Mouse (Mus musculus): Measurements from ENCODE around the gene Tube1. TPM values are rescaled to one million over a fixed set of nuclear protein-coding genes. Genes with fewer than 3 reads are reported as not detected.

The Tube1 gene
- 7.7 and 8.5 TPM in 2 replicates for polyA plus RNA-seq (2014; fragmentation: Nextera tagmentation; extraction: Ambion mirVana)

- Histone ChIP-seq H3K4me3 (ENCODE audit: low read depth, low read length) (peak within 1 kb of the TSS; percentile 59), H3K27ac (ENCODE audit: low read depth, low read length) (peak within 1 kb of the TSS; percentile 71), H3K36me3 (ENCODE audit: control insufficient read depth, insufficient read depth, low read length) (0 out of 2 replicates have a peak, but pooled peaks cover 10% of the 10 kb centered on the region), H3K4me1 (ENCODE audit: control insufficient read depth, insufficient read depth, low read length) (no peaks in the 10 kb centered on the region), H3K9ac (replicated peaks; ENCODE audit: low read depth, low read length) (peak within 1 kb of the TSS; percentile 58), H3K4me2 (ENCODE audit: low read depth, low read length) (peak within 1 kb of the TSS; percentile 88), H3K9me3 (ENCODE audit: control insufficient read depth, low read length) (no peaks in the 10 kb centered on the region), H3K27me3 (ENCODE audit: control insufficient read depth, insufficient read depth, low read length) (no peaks in the 10 kb centered on the region)
- 5% methylated on average over 47 of the region's 47 CpGs for WGBS
- peak; percentile 92 for ATAC-seq (ENCODE audit: low read depth)
Observed at GRCm38 (mm10) chr10:39133462-39134310, at the start of gene Tube1, which contains the start of gene Fam229b. Gene Tube1 (plus strand): TSS chr10:39133976. Gene Fam229b (minus strand): TSS chr10:39133914.

GRCm38 (mm10) chr10:39096981-39097380, 36.8 kb upstream of the Tube1 start:
- no peak overlapping the region for H3K4me3 ChIP-seq (ENCODE audit: low read depth, low read length)
- H3K4me1 ChIP-seq (ENCODE audit: control insufficient read depth, insufficient read depth, low read length) = no peaks in the 10 kb centered on the region
- H3K9ac ChIP-seq (replicated peaks; ENCODE audit: low read depth, low read length) = no peak overlapping the region
- WGBS = 85% methylated on average over 9 of the region's 9 CpGs
- H3K27me3 ChIP-seq (ENCODE audit: control insufficient read depth, insufficient read depth, low read length) = no peaks in the 10 kb centered on the region
- no peak overlapping the region for H3K4me2 ChIP-seq (ENCODE audit: low read depth, low read length)
- no peaks in the 10 kb centered on the region for H3K9me3 ChIP-seq (ENCODE audit: control insufficient read depth, low read length)
- no peak for ATAC-seq (ENCODE audit: low read depth)
- no peaks in the 10 kb centered on the region for H3K36me3 ChIP-seq (ENCODE audit: control insufficient read depth, insufficient read depth, low read length)
- no peak overlapping the region for H3K27ac ChIP-seq (ENCODE audit: low read depth, low read length)

- no peak overlapping the region for H3K4me2 ChIP-seq (ENCODE audit: low read depth, low read length)
- no peak for ATAC-seq (ENCODE audit: low read depth)
- H3K9ac ChIP-seq (replicated peaks; ENCODE audit: low read depth, low read length) = no peak overlapping the region
- no peak overlapping the region for H3K27ac ChIP-seq (ENCODE audit: low read depth, low read length)
- WGBS = 92% methylated on average over 10 of the region's 10 CpGs
- no peak overlapping the region for H3K4me3 ChIP-seq (ENCODE audit: low read depth, low read length)
- H3K36me3 ChIP-seq (ENCODE audit: control insufficient read depth, insufficient read depth, low read length) = no peaks in the 10 kb centered on the region
- H3K4me1 ChIP-seq (ENCODE audit: control insufficient read depth, insufficient read depth, low read length) = no peaks in the 10 kb centered on the region
- H3K9me3 ChIP-seq (ENCODE audit: control insufficient read depth, low read length) = no peaks in the 10 kb centered on the region
- H3K27me3 ChIP-seq (ENCODE audit: control insufficient read depth, insufficient read depth, low read length) = no peaks in the 10 kb centered on the region
Observed at GRCm38 (mm10) chr10:39098746-39099145, 35.0 kb upstream of the Tube1 start.

GRCm38 (mm10) chr10:39104803-39105449, 28.9 kb upstream of the Tube1 start:
- Histone ChIP-seq H3K27ac (ENCODE audit: low read depth, low read length) (no peak overlapping the region), H3K36me3 (ENCODE audit: control insufficient read depth, insufficient read depth, low read length) (no peaks in the 10 kb centered on the region), H3K4me1 (ENCODE audit: control insufficient read depth, insufficient read depth, low read length) (0 out of 2 replicates have a peak, but pooled peaks cover 2% of the 10 kb centered on the region), H3K4me3 (ENCODE audit: low read depth, low read length) (no peak overlapping the region), H3K9ac (replicated peaks; ENCODE audit: low read depth, low read length) (no peak overlapping the region), H3K4me2 (ENCODE audit: low read depth, low read length) (no peak overlapping the region), H3K27me3 (ENCODE audit: control insufficient read depth, insufficient read depth, low read length) (no peaks in the 10 kb centered on the region), H3K9me3 (ENCODE audit: control insufficient read depth, low read length) (no peaks in the 10 kb centered on the region)
- no peak for ATAC-seq (ENCODE audit: low read depth)
- 96% methylated on average over 8 of the region's 8 CpGs for WGBS

GRCm38 (mm10) chr10:39106413-39106812, 27.4 kb upstream of the Tube1 start:
- H3K9me3 ChIP-seq (ENCODE audit: control insufficient read depth, low read length) = no peaks in the 10 kb centered on the region
- ATAC-seq (ENCODE audit: low read depth) = no peak
- 68% methylated on average over 3 of the region's 3 CpGs for WGBS

GRCm38 (mm10) chr10:39106935-39107334, 26.8 kb upstream of the Tube1 start:
- Histone ChIP-seq H3K9ac (replicated peaks; ENCODE audit: low read depth, low read length) (no peak overlapping the region), H3K4me1 (ENCODE audit: control insufficient read depth, insufficient read depth, low read length) (0 out of 2 replicates have a peak, but pooled peaks cover 2% of the 10 kb centered on the region), H3K27ac (ENCODE audit: low read depth, low read length) (no peak overlapping the region), H3K27me3 (ENCODE audit: control insufficient read depth, insufficient read depth, low read length) (no peaks in the 10 kb centered on the region), H3K4me2 (ENCODE audit: low read depth, low read length) (no peak overlapping the region), H3K9me3 (ENCODE audit: control insufficient read depth, low read length) (no peaks in the 10 kb centered on the region), H3K4me3 (ENCODE audit: low read depth, low read length) (no peak overlapping the region), H3K36me3 (ENCODE audit: control insufficient read depth, insufficient read depth, low read length) (no peaks in the 10 kb centered on the region)
- 57% methylated on average over 4 of the region's 4 CpGs for WGBS
- ATAC-seq (ENCODE audit: low read depth) = no peak

More at GRCm38 (mm10) chr10:39106413-39106812, 27.4 kb upstream of the Tube1 start:
- Histone ChIP-seq H3K4me3 (ENCODE audit: low read depth, low read length) (no peak overlapping the region), H3K9ac (replicated peaks; ENCODE audit: low read depth, low read length) (no peak overlapping the region), H3K27me3 (ENCODE audit: control insufficient read depth, insufficient read depth, low read length) (no peaks in the 10 kb centered on the region), H3K27ac (ENCODE audit: low read depth, low read length) (no peak overlapping the region), H3K4me1 (ENCODE audit: control insufficient read depth, insufficient read depth, low read length) (0 out of 2 replicates have a peak, but pooled peaks cover 2% of the 10 kb centered on the region), H3K4me2 (ENCODE audit: low read depth, low read length) (no peak overlapping the region), H3K36me3 (ENCODE audit: control insufficient read depth, insufficient read depth, low read length) (no peaks in the 10 kb centered on the region)

- 67% methylated on average over 10 of the region's 10 CpGs for WGBS
- Histone ChIP-seq H3K4me1 (ENCODE audit: control insufficient read depth, insufficient read depth, low read length) (0 out of 2 replicates have a peak, but pooled peaks cover 2% of the 10 kb centered on the region), H3K36me3 (ENCODE audit: control insufficient read depth, insufficient read depth, low read length) (no peaks in the 10 kb centered on the region), H3K4me3 (ENCODE audit: low read depth, low read length) (no peak overlapping the region), H3K9me3 (ENCODE audit: control insufficient read depth, low read length) (no peaks in the 10 kb centered on the region), H3K27ac (ENCODE audit: low read depth, low read length) (peak overlapping the region; percentile 22; the same call in 1 of the 2 replicates), H3K9ac (replicated peaks; ENCODE audit: low read depth, low read length) (no peak overlapping the region), H3K27me3 (ENCODE audit: control insufficient read depth, insufficient read depth, low read length) (no peaks in the 10 kb centered on the region), H3K4me2 (ENCODE audit: low read depth, low read length) (no peak overlapping the region)
- ATAC-seq (ENCODE audit: low read depth) = peak; percentile 54
Observed at GRCm38 (mm10) chr10:39108837-39109488, 24.8 kb upstream of the Tube1 start.

- WGBS = 27% methylated on average over 4 of the region's 4 CpGs
- peak; percentile 75 for ATAC-seq (ENCODE audit: low read depth)
Observed at GRCm38 (mm10) chr10:39109489-39109874, 24.3 kb upstream of the Tube1 start.

More at GRCm38 (mm10) chr10:39109489-39109874, 24.3 kb upstream of the Tube1 start:
- Histone ChIP-seq H3K9ac (replicated peaks; ENCODE audit: low read depth, low read length) (no peak overlapping the region), H3K27me3 (ENCODE audit: control insufficient read depth, insufficient read depth, low read length) (no peaks in the 10 kb centered on the region), H3K27ac (ENCODE audit: low read depth, low read length) (peak overlapping the region; percentile 64; the same call in 1 of the 2 replicates), H3K4me2 (ENCODE audit: low read depth, low read length) (peak overlapping the region; percentile 7; the same call in 1 of the 2 replicates), H3K4me3 (ENCODE audit: low read depth, low read length) (no peak overlapping the region), H3K9me3 (ENCODE audit: control insufficient read depth, low read length) (no peaks in the 10 kb centered on the region), H3K4me1 (ENCODE audit: control insufficient read depth, insufficient read depth, low read length) (0 out of 2 replicates have a peak, but pooled peaks cover 2% of the 10 kb centered on the region), H3K36me3 (ENCODE audit: control insufficient read depth, insufficient read depth, low read length) (no peaks in the 10 kb centered on the region)

Data from neural tube, embryonic 14.5 days (tissue).